Mouse (Mus musculus) neural tube, embryonic 12.5 days (tissue): ENCODE measurements around the gene Cacul1. TPM values are rescaled to one million over a fixed set of nuclear protein-coding genes. Genes with fewer than 3 reads are reported as not detected.

Experiments
- ATAC-seq: fragments of 200-750 bp; cut with Nextera tagmentation; 2 replicates; pipeline ENCODE4 v1.8.0; 2017; ENCODE audit warnings: low read depth, mild to moderate bottlenecking, moderate TSS enrichment, moderate library complexity; ENCODE audit not compliant: low FRiP score
- H3K27ac ChIP-seq: fragments of 300-500 bp; sonication (generic); 2 replicates; pipeline ENCODE4 v1.5.1; 2016
- H3K27me3 ChIP-seq: fragments of 300-500 bp; sonication (generic); replicated peaks from 2 replicates; pipeline ENCODE4 v1.6.1; 2016; ENCODE audit warnings: mild to moderate bottlenecking
- H3K36me3 ChIP-seq: fragments of 300-500 bp; sonication (generic); 2 replicates; pipeline ENCODE4 v1.6.1; 2016; ENCODE audit warnings: mild to moderate bottlenecking
- H3K4me1 ChIP-seq: fragments of 300-500 bp; sonication (generic); 2 replicates; pipeline ENCODE4 v1.6.1; 2016
- H3K4me2 ChIP-seq: fragments of 300-500 bp; sonication (generic); replicated peaks from 2 replicates; pipeline ENCODE4 v1.6.1; 2016; ENCODE audit warnings: mild to moderate bottlenecking
- H3K4me3 ChIP-seq: fragments of 300-500 bp; sonication (generic); 2 replicates; pipeline ENCODE4 v1.5.1; 2016
- H3K9ac ChIP-seq: fragments of 300-500 bp; sonication (generic); 2 replicates; pipeline ENCODE4 v1.6.1; 2016; ENCODE audit warnings: mild to moderate bottlenecking
- H3K9me3 ChIP-seq: fragments of 300-500 bp; sonication (generic); 2 replicates; pipeline ENCODE4 v1.6.1; 2016; ENCODE audit warnings: mild to moderate bottlenecking
- WGBS: fragments of 180-500 bp; shearing (Covaris S2); methylation state at CpG from one replicate; pipeline ENCODE4 v1.1.7; 2016; 5-methylcytosine and 5-hydroxymethylcytosine counted together
- polyA plus RNA-seq: library from polyadenylated mRNA; unstranded; fragments of >200 nt; fragmentation: Nextera tagmentation; extraction: Ambion mirVana; gene quantifications from 2 replicates; pipeline ENCODE4 v1.2.1, GENCODE M21; 2016

Cacul1 gene
- polyA plus RNA-seq, 1 experiment from 2014 or later, result 38.7 TPM

DNA sequence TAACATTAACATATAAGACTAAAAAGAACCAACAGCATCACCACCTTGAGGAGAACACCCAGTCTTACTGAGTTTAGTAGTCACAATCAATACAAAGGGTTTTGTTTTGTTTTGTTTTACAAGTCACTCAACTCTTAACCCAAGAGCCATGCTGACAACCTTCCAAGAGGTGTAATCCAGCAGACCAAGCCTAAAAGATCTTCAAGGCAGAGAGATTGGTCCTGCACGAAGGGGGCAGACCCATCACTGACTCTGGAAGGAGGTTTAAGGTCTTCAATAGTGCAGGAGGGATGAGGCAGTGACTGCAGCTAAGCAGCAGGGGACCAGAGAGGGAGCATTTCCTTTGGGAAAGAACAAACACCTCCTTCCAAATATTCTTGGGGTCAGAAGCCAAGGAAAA lies 55.7 kb downstream of the Cacul1 start:
- ATAC-seq, result no peak
- WGBS, result 85% methylated on average over 1 of the region's 1 CpGs
- Histone ChIP-seq H3K27ac (no peak overlapping the region), H3K9me3 (no peaks in the 10 kb centered on the region), H3K4me3 (no peak overlapping the region), H3K36me3 (peaks cover 14% of the 10 kb centered on the region; the same call in 1 of the 2 replicates), H3K4me1 (no peaks in the 10 kb centered on the region), H3K4me2 (no peak overlapping the region), H3K27me3 (no peaks in the 10 kb centered on the region), H3K9ac (no peak overlapping the region)

GRCm38 (mm10) chr19:60524678-60525077 lies 56.1 kb downstream of the Cacul1 start:
- no peaks in the 10 kb centered on the region for H3K9me3 ChIP-seq
- ATAC-seq, result no peak
- no peak overlapping the region for H3K4me2 ChIP-seq
- no peaks in the 10 kb centered on the region for H3K27me3 ChIP-seq
- WGBS, result 93% methylated on average over 3 of the region's 3 CpGs
- peaks cover 14% of the 10 kb centered on the region; the same call in 1 of the 2 replicates for H3K36me3 ChIP-seq
- H3K9ac ChIP-seq, result no peak overlapping the region
- no peaks in the 10 kb centered on the region for H3K4me1 ChIP-seq
- no peak overlapping the region for H3K27ac ChIP-seq
- no peak overlapping the region for H3K4me3 ChIP-seq

- Histone ChIP-seq H3K27ac (no peak overlapping the region), H3K4me1 (no peaks in the 10 kb centered on the region), H3K36me3 (no peaks in the 10 kb centered on the region), H3K4me2 (no peak overlapping the region), H3K4me3 (no peak overlapping the region), H3K9me3 (no peaks in the 10 kb centered on the region), H3K27me3 (no peaks in the 10 kb centered on the region), H3K9ac (no peak overlapping the region)
- no peak for ATAC-seq
- 94% methylated on average over 3 of the region's 3 CpGs for WGBS
Observed at GRCm38 (mm10) chr19:60520131-60520530, 60.7 kb downstream of the Cacul1 start.

- ATAC-seq, result no peak
- Histone ChIP-seq H3K4me3 (no peak overlapping the region), H3K4me2 (no peak overlapping the region), H3K4me1 (no peaks in the 10 kb centered on the region), H3K9me3 (no peaks in the 10 kb centered on the region), H3K27ac (no peak overlapping the region), H3K27me3 (no peaks in the 10 kb centered on the region), H3K9ac (no peak overlapping the region), H3K36me3 (no peaks in the 10 kb centered on the region)
- WGBS, result 74% methylated on average over 2 of the region's 2 CpGs
Observed at GRCm38 (mm10) chr19:60515064-60515463, 65.8 kb downstream of the Cacul1 start.

- WGBS, result 55% methylated on average over 3 of the region's 3 CpGs
- ATAC-seq, result no peak
- no peaks in the 10 kb centered on the region for H3K9me3 ChIP-seq
Observed at GRCm38 (mm10) chr19:60513431-60513830, 67.4 kb downstream of the Cacul1 start.

GRCm38 (mm10) chr19:60500209-60500608 lies 80.6 kb downstream of the Cacul1 start:
- H3K4me2 ChIP-seq, result no peak overlapping the region
- ATAC-seq, result no peak
- H3K4me1 ChIP-seq, result no peaks in the 10 kb centered on the region
- no peak overlapping the region for H3K9ac ChIP-seq
- H3K27ac ChIP-seq, result no peak overlapping the region
- no peaks in the 10 kb centered on the region for H3K36me3 ChIP-seq
- H3K9me3 ChIP-seq, result no peaks in the 10 kb centered on the region
- H3K4me3 ChIP-seq, result no peak overlapping the region
- H3K27me3 ChIP-seq, result no peaks in the 10 kb centered on the region

More at GRCm38 (mm10) chr19:60513431-60513830, 67.4 kb downstream of the Cacul1 start:
- H3K27ac ChIP-seq, result no peak overlapping the region
- no peaks in the 10 kb centered on the region for H3K36me3 ChIP-seq
- H3K4me1 ChIP-seq, result no peaks in the 10 kb centered on the region
- no peak overlapping the region for H3K4me3 ChIP-seq
- no peak overlapping the region for H3K4me2 ChIP-seq
- no peaks in the 10 kb centered on the region for H3K27me3 ChIP-seq
- H3K9ac ChIP-seq, result no peak overlapping the region

- Histone ChIP-seq H3K4me1 (no peaks in the 10 kb centered on the region), H3K27ac (no peak overlapping the region), H3K9ac (no peak overlapping the region), H3K4me3 (no peak overlapping the region), H3K27me3 (no peaks in the 10 kb centered on the region), H3K36me3 (no peaks in the 10 kb centered on the region), H3K4me2 (no peak overlapping the region), H3K9me3 (no peaks in the 10 kb centered on the region)
- ATAC-seq, result no peak
- WGBS, result 83% methylated on average over 4 of the region's 4 CpGs
Observed at GRCm38 (mm10) chr19:60497171-60497570, 83.7 kb downstream of the Cacul1 start.

DNA sequence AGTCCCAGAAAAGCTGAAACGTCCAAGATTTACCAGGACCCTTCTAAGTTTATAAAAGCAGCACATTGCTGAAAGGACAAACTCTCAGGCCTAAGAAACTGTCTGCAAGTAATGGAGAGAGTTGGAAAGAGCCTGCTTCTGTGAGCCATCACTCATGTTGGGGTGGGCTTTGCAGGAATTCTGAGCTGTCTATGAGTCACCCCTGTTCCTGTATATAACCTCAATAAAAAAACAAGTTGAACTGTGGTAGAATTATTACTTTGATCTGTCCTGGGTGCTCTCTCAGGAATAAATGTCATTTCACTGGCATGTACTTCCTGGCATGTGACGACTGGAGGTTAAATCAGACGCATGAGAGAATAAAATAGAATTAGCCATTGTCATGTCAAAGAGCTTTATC lies 85.1 kb downstream of the Cacul1 start:
- Histone ChIP-seq H3K9me3 (no peaks in the 10 kb centered on the region), H3K4me2 (no peak overlapping the region), H3K36me3 (no peaks in the 10 kb centered on the region), H3K9ac (no peak overlapping the region), H3K4me1 (no peaks in the 10 kb centered on the region), H3K4me3 (no peak overlapping the region), H3K27ac (no peak overlapping the region), H3K27me3 (no peaks in the 10 kb centered on the region)
- WGBS, result 67% methylated on average over 3 of the region's 3 CpGs
- ATAC-seq, result no peak

GRCm38 (mm10) chr19:60489566-60489965 lies 91.3 kb downstream of the Cacul1 start:
- WGBS, result 88% methylated on average over 1 of the region's 1 CpGs
- no peaks in the 10 kb centered on the region for H3K4me1 ChIP-seq
- ATAC-seq, result no peak
- H3K27ac ChIP-seq, result no peak overlapping the region
- H3K9me3 ChIP-seq, result no peaks in the 10 kb centered on the region
- H3K27me3 ChIP-seq, result no peaks in the 10 kb centered on the region; the same call in 1 of the 2 replicates
- H3K4me3 ChIP-seq, result no peak overlapping the region
- no peak overlapping the region for H3K4me2 ChIP-seq
- H3K9ac ChIP-seq, result no peak overlapping the region
- H3K36me3 ChIP-seq, result no peaks in the 10 kb centered on the region

DNA sequence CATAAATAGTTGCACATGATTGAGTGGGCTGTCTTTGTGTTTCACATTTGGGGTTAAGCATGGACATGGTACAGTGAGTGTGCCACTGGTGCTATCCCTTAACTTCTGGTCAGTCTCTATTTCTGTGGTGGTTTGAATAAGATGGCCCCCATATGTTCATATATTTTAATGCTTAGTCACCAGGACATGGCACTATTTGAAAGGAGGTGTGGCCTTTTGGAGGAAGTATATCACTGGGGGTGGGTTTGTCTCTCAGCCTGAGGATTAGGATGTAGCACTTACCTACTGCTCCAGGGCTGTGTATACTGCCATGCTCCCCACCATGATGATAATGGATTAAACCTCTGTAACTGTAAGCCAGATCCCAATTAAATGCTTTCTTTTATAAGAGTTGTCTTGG lies 95.6 kb downstream of the Cacul1 start:
- no peak overlapping the region for H3K9ac ChIP-seq
- no peak overlapping the region for H3K4me3 ChIP-seq
- no peaks in the 10 kb centered on the region for H3K4me1 ChIP-seq
- H3K4me2 ChIP-seq, result no peak overlapping the region
- no peaks in the 10 kb centered on the region for H3K27me3 ChIP-seq
- no peaks in the 10 kb centered on the region for H3K9me3 ChIP-seq
- H3K36me3 ChIP-seq, result no peaks in the 10 kb centered on the region
- no peak overlapping the region for H3K27ac ChIP-seq
- no peak for ATAC-seq

DNA sequence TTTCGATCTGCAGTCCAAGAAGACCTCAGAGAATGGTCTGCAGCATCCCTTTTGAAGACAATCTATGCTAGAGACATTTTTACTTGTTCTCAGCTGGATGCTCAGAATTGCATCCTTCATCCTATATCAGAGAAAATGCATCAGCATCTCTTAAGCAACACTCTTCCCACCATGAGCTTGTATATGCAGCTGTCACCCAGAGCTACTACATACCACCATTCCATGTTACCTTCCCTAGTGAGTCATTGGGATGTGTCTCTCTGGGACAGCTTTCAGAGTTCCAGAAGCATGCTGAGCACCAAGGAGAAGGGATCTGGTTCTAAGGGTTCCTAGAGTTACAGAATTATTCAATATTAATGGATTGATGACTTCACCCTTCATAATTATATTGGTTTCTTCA lies 102.0 kb downstream of the Cacul1 start:
- H3K36me3 ChIP-seq, result no peaks in the 10 kb centered on the region
- H3K4me1 ChIP-seq, result no peaks in the 10 kb centered on the region
- no peak overlapping the region for H3K4me3 ChIP-seq
- no peak overlapping the region for H3K4me2 ChIP-seq
- H3K27ac ChIP-seq, result no peak overlapping the region
- no peaks in the 10 kb centered on the region for H3K9me3 ChIP-seq
- H3K9ac ChIP-seq, result no peak overlapping the region
- WGBS, result 57% methylated on average over 1 of the region's 1 CpGs
- no peaks in the 10 kb centered on the region for H3K27me3 ChIP-seq
- no peak for ATAC-seq

- ATAC-seq, result no peak
- Histone ChIP-seq H3K4me2 (no peak overlapping the region), H3K9me3 (no peaks in the 10 kb centered on the region), H3K27ac (no peak overlapping the region), H3K36me3 (no peaks in the 10 kb centered on the region), H3K9ac (no peak overlapping the region), H3K4me3 (no peak overlapping the region), H3K4me1 (no peaks in the 10 kb centered on the region), H3K27me3 (no peaks in the 10 kb centered on the region)
- 54% methylated on average over 2 of the region's 2 CpGs for WGBS
Observed at GRCm38 (mm10) chr19:60477788-60478187, 103.0 kb downstream of the Cacul1 start.
